20 mouse cellular contexts compared by ENCODE assay signal in genomic region chr10:21850330-21850729, GRCm38 (mm10).
"Had no signal": no experiment of that assay in that cellular context is flagged by ENCODE, and none has a peak within 500 bp of the region (broad histone marks: within the 10 kb centered on the region; RNA-seq: fewer than 3 reads in every experiment).

No protein-coding gene starts in this region.

- ATAC-seq: midbrain, embryonic 13.5 days; midbrain, embryonic 16.5 days had no signal

- H3K4me1 ChIP-seq: limb, embryonic 10.5 days; liver, embryonic 13.5 days; midbrain, embryonic 13.5 days; neural tube, embryonic 12.5 days; neural tube, embryonic 15.5 days had no signal

- H3K9ac ChIP-seq: limb, embryonic 13.5 days; liver, embryonic 13.5 days; midbrain, embryonic 13.5 days; neural tube, embryonic 12.5 days; neural tube, embryonic 15.5 days had no signal

- H3K27ac ChIP-seq: kidney, postnatal 0 days; layer of hippocampus, adult 2 months; limb, embryonic 10.5 days; limb, embryonic 13.5 days; liver, embryonic 13.5 days; midbrain, embryonic 13.5 days; neural tube, embryonic 12.5 days; neural tube, embryonic 15.5 days had no signal

- H3K9me3 ChIP-seq: limb, embryonic 10.5 days; limb, embryonic 13.5 days; liver, embryonic 13.5 days; midbrain, embryonic 13.5 days; neural tube, embryonic 12.5 days; neural tube, embryonic 15.5 days had no signal

- H3K27me3 ChIP-seq: limb, embryonic 13.5 days; liver, embryonic 13.5 days; midbrain, embryonic 13.5 days; neural tube, embryonic 12.5 days; neural tube, embryonic 15.5 days had no signal

- H3K36me3 ChIP-seq: limb, embryonic 10.5 days; limb, embryonic 13.5 days; liver, embryonic 13.5 days; midbrain, embryonic 13.5 days; neural tube, embryonic 12.5 days; neural tube, embryonic 15.5 days had no signal

- DNase-seq: kidney, adult 2 months; kidney, postnatal 25 days; layer of hippocampus, adult 9-11 months; liver; liver, embryonic 13.5 days; lung, adult 2 months; lung, postnatal 36 days; retina, postnatal 1 day; right cerebral cortex, postnatal 25 days; thymus, adult 2 months; thymus, postnatal 14 days; thymus, postnatal 4 days had no signal

- H3K4me3 ChIP-seq: layer of hippocampus, adult 2 months; limb, embryonic 10.5 days; limb, embryonic 13.5 days; liver, embryonic 13.5 days; midbrain, embryonic 13.5 days; neural tube, embryonic 12.5 days; neural tube, embryonic 15.5 days had no signal
